Mouse (Mus musculus) heart, embryonic 10.5 days (tissue): ENCODE results near the gene Rnls. TPM values are rescaled to one million over a fixed set of nuclear protein-coding genes. Genes with fewer than 3 reads are reported as not detected.

Experiments
- DNase-seq: peaks from one replicate; pipeline ENCODE4 v3.0.0-alpha.2; 2017; ENCODE audit warnings: low spot score
- H3K27ac ChIP-seq: fragments of 300-500 bp; sonication (generic); 2 replicates; pipeline ENCODE4 v1.5.1; 2016; ENCODE audit warnings: mild to moderate bottlenecking
- H3K27me3 ChIP-seq: fragments of 300-500 bp; sonication (generic); 2 replicates; pipeline ENCODE4 v1.6.1; 2016; ENCODE audit warnings: mild to moderate bottlenecking; ENCODE audit not compliant: poor library complexity, insufficient read depth, severe bottlenecking
- H3K36me3 ChIP-seq: fragments of 300-500 bp; sonication (generic); 2 replicates; pipeline ENCODE4 v1.6.1; 2016; ENCODE audit warnings: mild to moderate bottlenecking, moderate library complexity
- H3K4me1 ChIP-seq: fragments of 300-500 bp; sonication (generic); 2 replicates; pipeline ENCODE4 v1.6.1; 2016; ENCODE audit warnings: mild to moderate bottlenecking
- H3K4me3 ChIP-seq: fragments of 300-500 bp; sonication (generic); 2 replicates; pipeline ENCODE4 v1.5.1; 2016; ENCODE audit warnings: mild to moderate bottlenecking, moderate library complexity
- H3K9me3 ChIP-seq: fragments of 300-500 bp; sonication (generic); 2 replicates; pipeline ENCODE4 v1.6.1; 2016; ENCODE audit warnings: mild to moderate bottlenecking, moderate library complexity
- WGBS: fragments of 180-500 bp; shearing (Covaris S2); methylation state at CpG from one replicate; pipeline ENCODE4 v1.1.7; 2016; 5-methylcytosine and 5-hydroxymethylcytosine counted together
- polyA plus RNA-seq: library from polyadenylated mRNA; unstranded; fragments of >200 nt; fragmentation: Nextera tagmentation; extraction: Ambion mirVana; gene quantifications from 2 replicates; pipeline ENCODE4 v1.2.1, GENCODE M21; 2016

The Rnls gene
- polyA plus RNA-seq, 1 experiment from 2014 or later: 6.6 TPM

DNA sequence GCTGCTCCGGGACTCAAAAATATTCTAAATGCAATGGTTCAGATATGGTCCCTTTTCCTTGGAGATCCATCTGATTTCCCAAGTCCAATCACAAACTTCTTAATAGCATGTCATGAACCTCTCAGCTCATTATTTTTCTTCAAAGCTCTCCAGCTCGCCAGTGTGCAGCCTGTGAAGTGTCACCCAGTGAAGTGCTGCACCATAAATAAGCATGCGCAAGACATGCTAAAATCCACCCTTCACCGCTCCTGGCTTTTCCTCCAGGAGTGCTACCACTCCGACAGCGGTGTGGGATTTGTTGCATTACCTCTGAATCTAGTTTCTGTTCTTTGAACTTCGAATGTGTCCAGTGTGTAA lies 289.3 kb downstream of the Rnls start:
- no peaks in the 10 kb centered on the region for H3K27me3 ChIP-seq
- H3K4me1 ChIP-seq: peaks cover 10% of the 10 kb centered on the region
- H3K4me3 ChIP-seq: no peak overlapping the region
- no peak for DNase-seq
- no peaks in the 10 kb centered on the region for H3K36me3 ChIP-seq
- 80% methylated on average over 7 of the region's 7 CpGs for WGBS
- H3K9me3 ChIP-seq: no peaks in the 10 kb centered on the region
- no peak overlapping the region for H3K27ac ChIP-seq

DNA sequence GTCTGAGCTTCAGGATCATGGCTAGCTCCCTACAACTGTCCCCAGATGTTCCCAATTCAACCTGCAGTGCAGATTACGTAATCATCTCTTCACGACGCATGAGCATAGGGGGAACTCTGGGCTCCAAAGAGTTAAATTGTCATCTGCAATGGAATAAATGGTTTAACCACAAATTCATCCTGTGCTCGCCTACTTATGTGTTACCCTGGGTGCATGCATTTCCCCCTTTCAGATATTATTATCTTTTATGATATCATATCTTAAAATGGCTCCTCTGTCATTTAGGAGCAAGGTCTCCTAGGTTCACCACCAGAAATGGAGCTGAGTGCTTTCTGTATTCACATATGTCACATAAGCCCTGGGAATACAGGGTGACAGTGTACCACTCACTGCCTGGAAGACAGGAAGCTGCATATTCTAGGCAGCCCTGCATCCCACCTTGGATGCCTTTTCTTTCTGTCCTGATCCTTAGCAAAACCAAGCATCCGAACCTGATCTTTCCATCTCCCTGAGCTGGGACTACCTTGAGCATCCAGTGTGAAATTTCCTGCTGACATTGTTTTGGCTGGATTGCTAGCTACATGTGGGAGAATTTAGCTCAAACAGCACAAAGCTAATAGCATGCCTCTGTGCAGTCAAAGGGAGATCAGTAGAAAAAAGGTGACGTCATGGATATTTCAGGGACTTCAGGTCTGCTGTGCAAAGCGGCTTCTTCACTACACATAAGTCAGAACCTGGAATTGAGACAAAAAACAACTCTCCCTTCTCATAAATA lies 289.9 kb downstream of the Rnls start:
- WGBS: 71% methylated on average over 7 of the region's 7 CpGs
- H3K27me3 ChIP-seq: no peaks in the 10 kb centered on the region

DNA sequence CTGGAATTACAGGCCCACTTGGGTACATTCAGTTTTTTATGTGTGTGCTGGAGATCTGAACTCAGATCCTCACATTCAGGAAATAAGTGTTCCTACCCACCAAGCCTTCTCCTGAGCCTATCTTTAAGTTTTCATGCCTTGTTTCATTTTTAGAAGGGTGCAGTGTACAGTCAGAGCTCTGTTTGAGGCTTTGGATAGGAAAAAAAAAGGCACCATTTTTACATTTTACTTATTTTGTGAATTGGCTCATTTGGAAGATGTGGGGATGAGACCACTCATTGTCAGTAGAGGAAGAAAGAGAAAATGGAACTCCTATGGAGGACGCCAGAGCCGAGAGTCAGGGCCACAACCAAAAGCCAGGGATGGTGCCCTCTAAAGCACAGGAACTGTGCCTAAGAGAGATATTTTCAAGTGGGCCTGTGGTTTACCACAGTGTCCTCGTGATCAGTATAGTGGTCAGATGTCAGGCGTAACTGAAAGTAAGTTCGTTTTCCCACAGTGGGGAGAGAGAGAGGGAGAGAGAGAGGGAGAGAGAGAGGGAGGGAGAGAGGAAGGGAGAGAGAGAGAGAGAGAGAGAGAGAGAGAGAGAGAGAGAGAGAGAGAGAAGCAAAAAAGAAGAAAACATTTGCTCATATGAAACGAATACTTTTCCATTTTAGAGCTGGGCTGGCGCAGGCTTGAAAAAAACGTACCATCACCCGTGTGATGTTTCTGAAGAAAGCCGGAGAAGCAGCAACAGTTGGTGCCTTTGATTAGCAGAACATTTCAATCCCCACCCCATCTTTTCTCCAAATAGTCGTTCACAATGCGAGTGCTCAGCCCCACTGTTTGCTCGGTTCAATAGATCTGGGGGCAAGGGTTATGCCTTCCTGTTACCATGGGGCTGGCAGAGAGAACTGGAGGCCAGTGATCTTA lies 290.7 kb downstream of the Rnls start:
- no peak for DNase-seq
- no peaks in the 10 kb centered on the region for H3K36me3 ChIP-seq
- no peaks in the 10 kb centered on the region for H3K27me3 ChIP-seq
- H3K27ac ChIP-seq: no peak overlapping the region
- H3K4me1 ChIP-seq: peaks cover 10% of the 10 kb centered on the region
- no peak overlapping the region for H3K4me3 ChIP-seq
- no peaks in the 10 kb centered on the region for H3K9me3 ChIP-seq
- 74% methylated on average over 13 of the region's 13 CpGs for WGBS

More for the DNA sequence above, 289.9 kb downstream of the Rnls start:
- DNase-seq: no peak
- H3K27ac ChIP-seq: no peak overlapping the region
- no peak overlapping the region for H3K4me3 ChIP-seq
- H3K9me3 ChIP-seq: no peaks in the 10 kb centered on the region
- no peaks in the 10 kb centered on the region for H3K36me3 ChIP-seq
- peaks cover 10% of the 10 kb centered on the region for H3K4me1 ChIP-seq

DNA sequence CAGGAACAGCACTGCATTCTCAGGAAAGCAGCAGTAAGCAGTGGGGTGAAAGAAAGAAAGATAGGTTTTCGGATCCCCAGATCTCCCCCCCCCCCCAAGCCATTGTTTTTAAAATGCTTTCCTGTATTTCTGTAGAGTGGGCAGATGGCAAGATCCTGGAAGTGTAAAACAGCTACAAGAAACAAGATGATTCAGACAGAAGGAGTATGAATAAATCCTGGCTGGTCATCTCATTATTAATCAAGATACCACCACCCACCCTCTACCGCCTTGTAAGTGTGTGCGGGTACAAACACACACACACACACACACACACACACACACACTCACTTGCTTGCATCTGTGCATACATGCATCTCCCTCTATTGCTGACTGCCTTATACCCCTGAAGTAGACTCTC lies 291.5 kb downstream of the Rnls start:
- H3K9me3 ChIP-seq: no peaks in the 10 kb centered on the region
- 75% methylated on average over 3 of the region's 3 CpGs for WGBS
- DNase-seq: no peak
- H3K4me3 ChIP-seq: no peak overlapping the region
- no peaks in the 10 kb centered on the region for H3K27me3 ChIP-seq
- H3K27ac ChIP-seq: no peak overlapping the region
- H3K4me1 ChIP-seq: peaks cover 10% of the 10 kb centered on the region
- H3K36me3 ChIP-seq: no peaks in the 10 kb centered on the region

DNA sequence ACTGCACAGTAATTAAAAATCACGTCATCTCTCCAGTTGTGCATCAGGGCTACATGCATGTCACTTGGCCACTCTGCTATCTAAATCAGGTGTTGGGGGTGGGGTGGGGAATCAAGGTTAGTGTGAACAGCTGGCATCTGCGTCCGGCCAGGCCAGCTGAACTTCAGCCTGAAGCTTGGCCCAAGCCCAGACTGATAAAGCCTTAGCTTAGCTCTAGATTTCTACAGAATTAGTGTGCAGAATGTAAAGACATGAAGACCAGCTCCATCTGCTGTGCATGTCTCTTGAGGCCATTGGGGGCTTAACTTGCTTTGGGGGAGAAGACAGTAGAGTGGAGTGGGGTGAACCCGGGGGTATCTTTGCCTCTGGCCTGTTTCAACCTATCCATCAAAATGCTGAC lies 292.1 kb downstream of the Rnls start:
- H3K27me3 ChIP-seq: no peaks in the 10 kb centered on the region
- no peak overlapping the region for H3K4me3 ChIP-seq
- no peak overlapping the region for H3K27ac ChIP-seq
- no peaks in the 10 kb centered on the region for H3K36me3 ChIP-seq
- DNase-seq: no peak
- no peaks in the 10 kb centered on the region for H3K9me3 ChIP-seq
- peaks cover 10% of the 10 kb centered on the region for H3K4me1 ChIP-seq
- 44% methylated on average over 4 of the region's 4 CpGs for WGBS

DNA sequence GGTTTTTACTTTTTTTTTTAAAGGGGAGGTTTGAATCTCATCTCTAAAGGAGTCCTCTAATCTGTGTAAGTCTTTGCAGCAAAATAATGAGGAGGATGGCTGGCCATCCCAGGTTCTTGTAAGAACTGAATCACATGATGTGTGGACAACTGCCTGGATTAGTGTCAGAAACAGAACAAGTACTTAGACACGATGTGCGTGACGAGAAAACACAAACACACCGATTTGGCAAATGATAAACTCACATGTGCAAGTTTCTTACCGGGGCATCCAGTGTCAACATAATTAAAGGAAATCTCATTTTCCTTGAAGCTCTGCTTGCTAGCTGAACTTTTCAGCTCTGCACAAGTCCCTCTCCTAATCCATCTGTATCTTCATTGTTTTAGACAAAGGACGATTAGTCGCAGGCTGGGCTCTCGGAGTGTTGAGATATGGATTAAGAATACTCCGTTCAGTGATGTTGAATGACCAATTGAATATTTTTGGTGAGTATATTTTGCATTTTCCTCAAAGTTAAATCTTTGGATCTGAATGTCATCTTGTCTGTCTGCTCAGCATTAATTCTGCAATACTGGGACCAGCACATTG lies 292.8 kb downstream of the Rnls start:
- 78% methylated on average over 9 of the region's 9 CpGs for WGBS
- DNase-seq: no peak
- Histone ChIP-seq H3K27me3 (no peaks in the 10 kb centered on the region), H3K36me3 (no peaks in the 10 kb centered on the region), H3K4me3 (no peak overlapping the region), H3K9me3 (no peaks in the 10 kb centered on the region), H3K4me1 (peaks cover 10% of the 10 kb centered on the region), H3K27ac (no peak overlapping the region)

DNA sequence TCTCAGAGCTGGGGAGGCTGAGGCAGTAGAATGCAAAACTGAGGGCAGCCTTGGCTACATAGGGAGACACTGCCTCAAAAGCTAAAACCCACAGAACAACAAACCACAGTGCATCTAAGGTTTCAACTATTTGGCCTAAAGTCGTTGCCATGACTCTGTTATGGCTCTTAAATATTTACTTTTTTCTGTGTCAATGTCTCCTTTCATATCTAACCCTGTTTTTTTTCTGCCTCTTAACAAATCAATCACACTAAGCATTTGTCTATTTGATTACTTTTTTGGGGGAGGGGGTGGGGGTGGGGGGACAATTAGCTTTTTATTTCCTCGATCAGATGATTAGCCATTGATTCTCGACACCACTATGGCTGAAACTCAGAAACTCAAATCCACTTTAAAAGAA lies 294.4 kb downstream of the Rnls start:
- H3K27ac ChIP-seq: no peak overlapping the region
- WGBS: 77% methylated on average over 3 of the region's 3 CpGs
- DNase-seq: no peak
- no peaks in the 10 kb centered on the region for H3K9me3 ChIP-seq
- H3K4me3 ChIP-seq: no peak overlapping the region
- H3K36me3 ChIP-seq: no peaks in the 10 kb centered on the region
- H3K27me3 ChIP-seq: no peaks in the 10 kb centered on the region
- H3K4me1 ChIP-seq: peaks cover 10% of the 10 kb centered on the region

DNA sequence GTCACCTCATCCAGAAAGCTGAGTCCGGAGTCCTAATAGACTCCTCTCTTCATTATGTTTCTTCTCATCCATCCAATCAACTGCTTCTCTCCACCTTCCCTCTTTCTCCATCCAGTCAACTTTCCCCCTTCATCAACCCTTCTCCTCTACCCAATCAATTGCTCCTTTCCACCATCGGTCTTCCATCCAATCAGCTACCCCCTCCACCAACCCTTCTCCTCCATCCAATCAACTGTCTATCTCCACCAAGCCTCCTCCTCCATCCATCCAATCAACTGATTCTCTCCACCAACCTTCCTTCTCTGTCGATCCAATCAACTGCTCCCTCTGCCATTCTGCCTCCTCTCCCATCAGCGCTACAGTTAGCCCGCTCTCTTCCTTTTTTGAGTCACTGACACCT lies 295.5 kb downstream of the Rnls start:
- Histone ChIP-seq H3K9me3 (no peaks in the 10 kb centered on the region), H3K36me3 (no peaks in the 10 kb centered on the region), H3K4me1 (peaks cover 10% of the 10 kb centered on the region), H3K4me3 (no peak overlapping the region), H3K27ac (no peak overlapping the region), H3K27me3 (no peaks in the 10 kb centered on the region)
- DNase-seq: no peak
- WGBS: 84% methylated on average over 5 of the region's 5 CpGs

DNA sequence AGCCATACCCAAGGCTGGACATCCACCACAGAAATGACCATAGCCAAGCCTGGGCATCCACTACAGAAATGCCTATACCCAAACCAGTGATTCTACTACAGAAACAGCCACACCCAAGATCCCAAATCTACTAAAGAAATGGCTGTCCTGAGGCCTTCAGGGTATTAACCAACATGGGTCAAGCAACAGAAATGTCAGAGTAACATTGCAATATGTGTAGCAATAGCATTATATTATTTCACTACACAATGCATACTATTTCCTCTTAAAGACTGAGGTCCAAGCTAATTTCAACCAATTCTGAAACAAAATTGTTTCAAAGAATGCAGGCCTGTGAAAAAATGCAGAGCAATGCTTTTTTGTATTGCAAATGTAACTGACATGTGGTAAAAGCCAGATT lies 299.5 kb downstream of the Rnls start:
- Histone ChIP-seq H3K4me1 (no peaks in the 10 kb centered on the region), H3K27ac (no peak overlapping the region), H3K36me3 (no peaks in the 10 kb centered on the region), H3K9me3 (no peaks in the 10 kb centered on the region), H3K27me3 (no peaks in the 10 kb centered on the region), H3K4me3 (no peak overlapping the region)
- DNase-seq: no peak

DNA sequence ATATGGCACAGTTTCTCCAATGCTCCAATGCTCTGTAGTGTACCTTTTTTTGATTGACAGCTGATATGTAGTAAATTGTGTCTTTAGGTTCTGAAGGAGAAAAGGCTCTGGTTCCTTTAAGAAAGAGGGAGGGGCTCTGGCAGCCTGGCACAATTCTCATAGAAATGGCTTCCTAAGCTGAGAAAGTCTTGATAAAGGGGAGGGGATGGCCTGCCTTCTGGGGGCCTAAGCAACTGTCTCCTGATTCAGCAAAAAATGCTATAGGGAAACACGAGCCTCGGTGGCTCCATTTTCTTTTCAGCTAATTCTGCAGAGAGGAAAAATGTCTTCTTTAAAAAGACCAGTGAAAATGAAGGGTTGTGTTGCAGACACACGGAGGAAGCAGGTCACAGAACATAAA lies 300.8 kb downstream of the Rnls start:
- no peaks in the 10 kb centered on the region for H3K36me3 ChIP-seq
- H3K27ac ChIP-seq: no peak overlapping the region
- H3K4me1 ChIP-seq: no peaks in the 10 kb centered on the region
- DNase-seq: no peak
- H3K9me3 ChIP-seq: no peaks in the 10 kb centered on the region
- H3K27me3 ChIP-seq: no peaks in the 10 kb centered on the region
- 65% methylated on average over 3 of the region's 3 CpGs for WGBS
- no peak overlapping the region for H3K4me3 ChIP-seq

DNA sequence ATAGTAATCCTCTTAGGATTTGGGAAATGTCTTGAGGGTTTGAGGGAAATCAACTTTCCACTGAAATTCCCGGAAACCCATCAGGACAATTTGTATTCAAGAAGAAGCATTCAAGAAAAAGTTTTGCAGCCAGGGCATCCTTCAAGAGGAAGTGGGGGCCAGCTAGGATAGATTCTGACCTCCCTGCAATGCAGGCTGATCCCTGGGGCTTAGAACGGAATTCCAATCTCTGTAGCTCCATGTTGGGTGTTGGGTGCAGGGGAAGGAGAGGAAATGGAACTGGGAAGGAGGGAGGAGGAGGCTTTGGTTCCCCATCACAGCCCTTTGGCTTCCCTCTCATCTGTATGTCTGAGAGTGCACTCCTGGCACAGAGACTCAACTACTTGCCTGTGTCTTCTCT lies 303.2 kb downstream of the Rnls start:
- Histone ChIP-seq H3K27me3 (no peaks in the 10 kb centered on the region), H3K4me1 (no peaks in the 10 kb centered on the region), H3K9me3 (no peaks in the 10 kb centered on the region), H3K4me3 (no peak overlapping the region), H3K27ac (no peak overlapping the region), H3K36me3 (no peaks in the 10 kb centered on the region)
- no peak for DNase-seq
- 58% methylated on average over 2 of the region's 2 CpGs for WGBS

DNA sequence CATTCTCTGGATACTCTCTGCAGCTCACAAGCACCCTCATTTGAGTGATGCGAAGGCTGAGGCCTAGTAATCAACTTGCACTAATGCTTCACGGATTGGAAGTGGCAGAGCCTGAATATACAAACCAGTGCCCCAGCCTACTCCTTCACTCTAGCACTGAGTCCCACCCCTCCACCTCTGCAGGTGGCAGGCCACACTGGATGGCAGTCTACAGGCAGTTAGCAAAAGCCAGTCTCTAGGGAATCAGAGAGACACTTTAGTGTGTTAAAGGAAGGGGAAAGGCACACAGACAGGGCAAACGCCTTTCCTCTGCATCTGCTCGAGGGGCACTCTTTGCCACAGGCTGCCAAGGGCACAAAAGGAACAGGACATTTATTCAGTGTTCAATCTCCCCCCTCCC lies 304.1 kb downstream of the Rnls start:
- Histone ChIP-seq H3K27ac (no peak overlapping the region), H3K4me3 (no peak overlapping the region), H3K4me1 (no peaks in the 10 kb centered on the region), H3K9me3 (no peaks in the 10 kb centered on the region), H3K36me3 (no peaks in the 10 kb centered on the region), H3K27me3 (no peaks in the 10 kb centered on the region)
- no peak for DNase-seq
- 75% methylated on average over 4 of the region's 4 CpGs for WGBS
